Mouse (Mus musculus) kidney, adult 9 months (tissue): ENCODE measurements around the gene Glra1.

Experiments
- DNase-seq: peaks from one replicate; pipeline ENCODE4 v3.0.0; 2022

The Glra1 gene

DNA sequence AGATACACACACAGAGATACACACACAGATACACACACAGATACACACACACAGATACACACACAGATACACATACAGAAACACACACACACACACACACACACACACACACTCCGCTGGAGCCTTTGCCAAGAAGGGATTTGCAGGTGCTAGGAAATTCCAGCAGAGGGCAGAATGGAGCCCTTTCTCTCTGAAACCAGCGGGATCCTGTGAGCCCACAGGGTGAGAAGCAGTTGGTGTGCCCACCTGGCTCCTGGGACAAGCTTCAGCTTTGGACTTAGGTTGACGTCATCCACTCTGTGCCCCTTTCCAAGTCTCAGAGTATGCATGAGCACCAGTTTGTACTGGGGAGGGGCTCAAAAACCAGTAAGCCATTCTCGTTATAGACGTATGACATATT, 96.6 kb downstream of the Glra1 start:
- no peak for DNase-seq

DNA sequence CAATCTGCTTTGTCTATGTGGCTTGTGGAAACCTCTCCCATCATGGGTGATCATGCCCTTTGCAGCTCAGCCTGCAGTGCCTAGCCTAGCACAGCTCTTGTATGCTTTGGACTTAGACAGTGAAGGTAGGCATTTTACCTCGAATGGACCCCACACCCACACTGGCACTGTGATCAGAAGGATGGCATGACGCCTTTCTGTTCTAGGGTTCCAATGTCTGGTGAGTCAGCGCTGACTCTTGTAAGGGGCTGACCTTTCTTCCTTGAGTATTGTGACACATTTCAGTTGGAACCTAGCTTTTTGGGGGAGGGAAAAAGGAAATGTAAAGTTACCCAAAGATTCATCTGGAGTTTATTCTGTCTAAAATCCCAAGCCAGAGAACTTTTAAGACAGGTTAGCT, 102.5 kb downstream of the Glra1 start:
- DNase-seq: no peak

DNA sequence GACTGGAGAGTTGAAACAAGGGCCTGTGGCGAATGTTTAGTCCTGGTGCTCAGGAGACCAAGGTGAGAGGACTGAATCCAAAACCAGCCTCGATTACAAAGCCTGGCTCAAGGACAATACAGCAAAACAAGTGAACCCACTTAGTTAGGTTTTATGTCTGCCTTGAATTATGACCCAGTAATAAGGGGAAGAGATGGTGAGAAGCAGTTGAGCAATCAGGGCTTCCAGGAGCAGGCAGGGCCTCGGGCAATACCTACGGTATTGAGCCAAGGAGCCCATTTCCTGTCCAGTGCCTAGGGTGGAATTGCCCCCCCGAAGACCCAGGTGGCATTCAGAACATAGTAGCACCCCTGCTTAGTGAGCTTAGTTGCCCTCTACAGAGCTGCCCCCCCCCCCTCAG, 105.1 kb downstream of the Glra1 start:
- no peak for DNase-seq

DNA sequence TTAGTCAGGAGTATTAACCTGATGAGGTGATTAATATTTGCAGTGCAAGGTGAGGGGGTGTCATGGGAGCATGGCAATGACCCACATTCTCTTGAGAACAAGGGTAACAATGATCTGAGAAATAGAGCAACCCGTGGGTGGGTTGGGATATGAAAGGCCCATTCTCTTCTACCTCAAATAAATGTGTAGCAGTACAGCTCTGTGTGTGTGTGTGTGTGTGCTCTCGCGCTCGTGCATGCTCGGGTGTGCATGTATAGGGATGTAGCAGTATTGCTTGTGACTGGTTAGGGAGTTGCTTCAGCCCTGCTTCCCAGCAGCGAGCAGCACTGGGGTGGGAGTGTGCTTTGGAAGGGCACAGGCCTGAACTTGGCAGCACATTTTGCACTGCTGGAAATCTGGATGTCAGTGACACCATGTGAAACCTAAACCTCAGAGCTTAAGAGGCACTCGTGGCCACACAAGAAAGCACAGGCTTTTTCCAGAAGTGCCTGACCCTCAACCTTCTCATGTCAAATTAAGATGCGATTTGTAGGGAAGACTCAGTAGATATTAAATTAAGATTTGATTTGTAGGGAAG, 106.0 kb downstream of the Glra1 start:
- DNase-seq: no peak

DNA sequence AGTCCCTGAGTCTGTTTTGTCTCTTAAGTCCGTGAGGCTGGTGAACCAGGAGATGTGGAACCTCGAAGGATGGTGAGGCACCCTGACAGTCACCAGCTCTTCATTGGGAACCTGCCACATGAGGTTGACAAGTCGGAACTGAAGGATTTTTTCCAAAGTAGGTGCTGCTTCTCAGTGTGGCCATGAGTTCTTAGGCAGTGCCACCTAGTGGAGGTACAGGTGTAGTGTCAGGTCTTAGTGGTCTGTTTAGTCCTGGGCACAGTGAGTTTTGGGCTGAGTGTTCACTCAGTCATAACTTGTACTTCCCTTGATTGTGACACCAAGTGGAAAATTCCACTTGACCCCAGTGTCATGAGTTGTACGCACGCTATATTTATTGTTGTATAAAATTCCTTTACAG, 110.1 kb downstream of the Glra1 start:
- DNase-seq: peak; percentile 62

DNA sequence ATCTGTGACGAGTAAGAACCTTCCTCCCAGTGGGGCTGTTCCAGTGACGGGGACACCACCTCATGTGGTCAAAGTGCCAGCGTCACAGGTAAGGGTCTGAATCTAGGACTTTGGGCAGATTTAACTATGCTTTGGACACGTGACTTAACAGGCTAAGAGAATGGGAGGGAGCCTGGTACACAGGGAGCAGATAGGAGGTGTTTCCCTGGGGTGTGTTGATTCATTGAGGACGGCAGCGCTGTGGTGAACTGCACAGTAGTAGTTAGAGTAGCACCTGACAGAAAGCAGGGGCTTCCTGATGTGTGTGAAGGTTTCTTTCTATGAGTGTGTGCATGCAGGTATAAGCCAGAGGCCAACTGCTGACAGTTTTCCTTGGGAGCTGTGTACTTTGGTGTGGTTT, 111.8 kb downstream of the Glra1 start:
- no peak for DNase-seq

DNA sequence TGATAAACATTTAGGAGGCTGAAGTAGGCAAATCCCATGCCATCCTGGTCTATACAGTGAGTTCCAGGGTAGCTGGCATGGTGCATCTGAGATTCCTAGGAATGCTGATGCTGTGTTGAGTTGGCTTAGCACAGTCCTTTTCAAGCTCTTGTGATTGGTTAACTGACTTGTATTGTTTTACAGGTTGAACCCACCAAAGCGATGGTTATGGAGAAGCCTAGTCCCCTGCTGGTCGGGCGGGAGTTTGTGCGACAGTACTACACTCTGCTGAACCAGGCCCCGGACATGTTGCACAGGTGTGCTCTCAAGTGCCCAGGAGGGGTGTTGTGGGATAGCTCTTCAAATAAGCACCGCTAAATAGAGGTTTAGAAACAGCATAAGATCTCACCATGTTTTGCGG, 122.6 kb downstream of the Glra1 start:
- DNase-seq: no peak

DNA sequence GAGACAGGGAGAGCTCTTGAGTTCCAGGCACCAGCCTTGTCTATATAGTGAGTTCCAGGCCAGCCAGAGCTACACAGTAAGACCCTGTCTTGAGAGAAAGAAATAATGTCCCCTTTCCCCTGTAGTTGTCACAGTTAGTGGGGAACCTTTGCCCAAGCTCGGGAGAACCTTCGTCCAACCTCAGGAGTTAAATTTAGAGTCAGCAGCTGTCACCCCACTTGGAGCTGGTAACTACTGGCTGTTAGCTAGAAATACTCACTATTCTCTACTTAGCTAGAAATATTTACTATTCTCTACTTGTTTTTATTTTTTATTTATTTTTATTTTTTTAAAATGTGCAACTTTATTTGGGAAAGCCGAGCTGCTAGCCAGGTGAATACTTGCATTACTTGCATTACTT, 134.8 kb downstream of the Glra1 start:
- no peak for DNase-seq

DNA sequence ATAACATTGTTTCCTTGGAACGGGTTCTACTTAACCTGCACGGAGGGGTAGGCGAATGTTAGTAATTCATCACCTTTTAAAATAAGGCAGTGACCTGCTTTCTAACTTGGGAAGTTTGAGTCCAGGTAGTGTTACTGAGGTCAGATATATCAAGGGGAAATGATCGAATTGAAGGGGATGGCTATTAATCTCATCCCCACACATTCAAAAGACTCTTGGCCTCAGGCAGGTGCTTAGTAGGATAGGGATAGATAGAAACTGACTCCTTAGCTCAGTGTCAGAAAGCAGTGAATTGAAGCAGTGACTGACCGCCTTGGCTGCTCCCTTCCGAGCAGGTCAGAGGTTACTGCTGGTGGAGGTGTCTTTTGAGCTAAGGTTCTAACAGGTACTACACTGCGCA, 136.5 kb downstream of the Glra1 start:
- no peak for DNase-seq

DNA sequence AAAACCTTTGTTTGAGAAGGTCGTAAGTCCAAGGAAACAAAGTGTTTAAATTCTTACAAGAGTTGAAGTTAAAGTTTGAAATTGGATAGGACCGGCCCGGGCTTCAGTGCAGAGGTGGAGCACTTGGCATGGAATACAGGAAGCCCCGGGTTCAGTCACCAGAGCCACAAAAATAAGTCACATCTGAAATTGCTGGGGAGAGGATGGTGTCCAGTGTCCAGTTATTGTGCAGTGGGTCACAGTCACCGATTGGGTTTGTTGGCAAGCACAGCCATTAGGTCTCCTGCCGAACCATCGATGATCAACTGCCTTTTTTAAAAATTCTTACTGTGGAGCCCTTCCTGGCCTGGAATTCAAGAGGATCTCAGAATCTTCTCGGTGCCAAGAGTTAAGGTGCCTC, 137.2 kb downstream of the Glra1 start:
- DNase-seq: peak; percentile 44

DNA sequence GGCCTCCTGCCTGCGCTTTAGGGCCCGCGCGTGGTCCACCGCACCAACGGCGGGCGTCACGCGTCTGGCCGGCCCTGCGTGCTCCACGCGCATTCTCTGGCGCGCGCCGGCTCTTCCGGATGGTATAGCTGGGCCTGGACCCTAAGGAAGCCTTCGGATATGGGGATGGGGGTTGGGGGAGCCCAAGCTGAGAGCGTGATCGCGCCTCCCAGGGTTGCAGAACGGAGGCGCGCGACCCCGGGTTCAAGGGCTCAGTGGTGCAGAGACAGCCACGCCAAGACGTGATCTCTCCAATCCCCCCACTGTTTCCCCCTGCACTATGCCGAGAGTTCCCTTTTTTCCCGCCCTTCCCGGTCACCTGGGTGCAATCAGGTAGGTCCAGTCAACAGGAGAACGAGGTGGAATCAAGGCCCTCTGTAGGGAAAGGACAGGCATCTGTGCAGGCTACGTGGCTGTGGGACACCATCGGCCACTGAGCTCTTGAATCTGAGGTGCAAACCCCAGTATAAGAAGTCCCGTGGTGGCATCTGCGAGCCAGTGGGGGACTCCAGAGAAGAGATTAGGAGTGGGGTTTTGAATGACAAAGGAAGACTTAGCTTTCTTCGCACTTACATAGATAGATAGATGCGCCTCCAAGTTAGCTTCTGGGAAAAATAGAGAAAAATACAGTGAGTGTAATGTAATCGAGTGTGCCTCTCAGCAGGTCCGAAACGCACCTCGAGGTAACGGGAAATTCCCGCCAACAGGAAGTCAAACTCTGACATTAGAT, 137.9 kb downstream of the Glra1 start:
- peak; percentile 38 for DNase-seq

DNA sequence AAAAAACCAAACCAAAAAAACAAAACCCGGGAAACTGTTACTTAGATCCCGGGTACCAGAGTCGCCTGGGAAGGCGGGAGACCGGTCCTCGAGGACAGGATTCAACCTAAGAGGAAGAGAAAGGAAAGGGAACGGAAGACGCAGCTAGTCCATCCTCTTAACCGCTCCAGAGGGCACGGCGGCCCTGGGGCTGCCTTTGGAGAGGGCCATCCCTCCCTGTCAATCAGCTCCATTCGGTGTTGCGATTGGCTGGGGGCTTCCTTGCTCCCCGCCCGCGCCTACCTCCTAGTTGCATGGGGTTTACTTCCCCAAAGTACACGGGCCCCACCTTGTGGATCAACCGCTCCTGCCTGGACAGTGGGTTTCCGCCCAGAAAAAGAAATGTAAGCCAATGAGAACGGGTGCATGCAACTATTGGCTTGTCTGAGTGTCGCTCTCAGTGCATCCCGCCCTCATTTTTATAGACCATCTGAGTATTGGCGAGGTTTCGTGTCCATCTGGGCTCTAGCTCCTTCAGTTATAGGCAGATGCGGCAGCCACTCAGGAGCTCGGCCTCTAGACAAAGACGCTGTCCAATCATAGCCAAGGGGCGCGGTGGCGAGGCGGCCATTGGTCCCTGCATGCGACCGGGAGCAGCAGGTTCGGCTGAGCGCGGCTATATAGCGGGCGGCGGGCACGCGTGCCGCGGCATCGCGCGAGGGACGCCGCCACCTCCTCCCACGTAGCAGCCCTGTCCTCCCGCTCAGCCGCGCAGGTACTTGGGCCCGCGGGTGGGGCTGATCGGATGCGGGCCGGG, 138.8 kb downstream of the Glra1 start, which contains the start of gene G3bp1:
TSS of gene G3bp1 (plus strand) at position 638 of the 796 bp plus-strand sequence.
- DNase-seq: peak; percentile 100

DNA sequence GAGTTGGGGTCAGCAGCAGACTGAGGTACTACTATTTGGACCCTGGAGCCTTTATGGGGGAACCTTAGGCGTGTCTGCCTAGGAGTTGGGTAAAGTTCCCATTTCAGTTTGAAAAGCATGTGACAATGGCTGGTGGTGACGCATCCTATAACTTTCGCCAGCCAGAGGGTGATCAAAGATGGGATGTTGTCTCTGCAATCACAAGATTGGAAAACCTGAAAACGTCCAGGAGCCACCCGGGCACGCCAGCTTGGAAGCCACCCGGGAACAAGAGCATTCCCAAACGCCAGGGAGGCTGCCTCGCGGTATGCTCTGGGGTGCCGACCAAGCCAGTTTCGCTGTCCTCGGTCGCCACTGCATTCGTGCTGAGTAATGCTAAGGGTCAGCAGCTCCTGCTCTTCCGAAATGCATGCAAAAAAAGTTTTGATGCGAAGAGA, 139.4 kb downstream of the Glra1 start:
- DNase-seq: no peak

DNA sequence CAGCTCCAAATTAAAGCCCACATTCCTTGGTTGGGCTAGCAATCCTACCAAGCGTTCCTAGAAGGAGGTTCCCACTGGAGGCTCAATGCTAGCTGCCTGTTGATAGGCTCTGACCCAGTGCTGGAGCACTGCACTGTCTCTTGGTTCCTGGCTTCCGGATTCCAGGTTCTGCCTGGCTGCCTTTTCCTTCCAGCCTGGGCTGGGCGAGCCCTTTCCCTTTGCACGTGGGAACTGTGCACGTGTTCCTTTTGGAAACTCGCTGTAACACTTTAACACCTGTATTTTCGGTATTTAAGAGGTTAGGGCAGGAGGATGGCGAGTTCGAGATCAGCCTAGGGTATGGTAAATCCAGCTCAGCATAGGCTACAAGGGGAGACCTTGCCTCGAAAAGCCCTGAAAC, 140.0 kb downstream of the Glra1 start:
- DNase-seq: peak; percentile 94

DNA sequence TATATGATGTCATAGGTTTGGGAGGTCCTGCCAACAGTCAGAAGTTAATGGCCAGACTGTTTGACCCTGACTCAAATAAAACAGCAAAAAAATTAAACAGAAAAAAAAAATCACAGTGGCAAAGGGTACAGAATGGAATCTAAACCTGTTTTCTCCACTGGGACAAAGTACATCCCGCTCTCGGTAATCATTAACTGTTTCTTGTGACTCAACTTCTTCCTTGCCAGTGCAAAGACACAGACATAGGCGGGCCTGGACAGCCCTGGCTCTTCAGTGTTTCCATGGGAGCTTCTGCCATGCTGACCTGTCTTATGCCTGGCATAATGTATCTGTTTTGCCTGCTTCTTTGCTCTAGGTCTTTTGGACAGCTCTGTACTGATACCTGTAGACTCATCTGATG, 142.8 kb downstream of the Glra1 start:
- peak; percentile 93 for DNase-seq

DNA sequence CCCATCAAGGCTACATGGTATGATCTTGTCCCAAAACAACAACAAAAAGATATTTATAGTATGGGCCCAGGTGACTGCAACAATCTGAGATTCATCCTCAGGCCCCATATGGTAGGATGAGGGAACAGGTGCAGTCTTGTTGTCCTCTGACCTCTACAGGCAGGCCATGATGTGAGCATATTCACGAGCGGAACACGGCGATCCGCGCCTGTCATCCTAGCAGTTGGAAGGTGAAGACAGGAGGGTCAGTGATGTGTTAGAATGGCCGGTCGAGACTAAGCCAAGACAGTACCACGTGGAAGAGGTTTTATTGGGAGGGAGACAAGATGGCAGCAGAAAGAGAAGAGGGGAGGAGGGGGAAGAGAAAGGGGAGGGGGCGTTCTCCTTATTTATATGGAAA, 143.3 kb downstream of the Glra1 start:
- peak; percentile 51 for DNase-seq
